Mouse (Mus musculus): ENCODE measurements around the gene Btg3. TPM values are rescaled to one million over a fixed set of nuclear protein-coding genes. Genes with fewer than 3 reads are reported as not detected.

Gene Btg3
- polyA plus RNA-seq (2012): 13.8 and 18.8 TPM in 2 replicates

GRCm38 (mm10) chr16:78376745-78377570, at the start of gene Btg3:
Gene Btg3 (minus strand): TSS chr16:78377192.

GRCm38 (mm10) chr16:78301183-78301830, 75.7 kb downstream of the Btg3 start, which contains the start of gene Cxadr:
Gene Cxadr (plus strand): TSS chr16:78301489.

Other genes with a start within 250 kb of the Btg3 start
- gene Cxadr, start 75.7 kb downstream of the Btg3 start, polyA plus RNA-seq (2012): 0.31 and 1.3 TPM in 2 replicates
- gene D16Ertd472e, start 199.5 kb upstream of the Btg3 start, polyA plus RNA-seq (2012): 34.8 and 39.2 TPM in 2 replicates